ENCODE assay signal across 21 mouse cellular contexts in the genomic region with DNA sequence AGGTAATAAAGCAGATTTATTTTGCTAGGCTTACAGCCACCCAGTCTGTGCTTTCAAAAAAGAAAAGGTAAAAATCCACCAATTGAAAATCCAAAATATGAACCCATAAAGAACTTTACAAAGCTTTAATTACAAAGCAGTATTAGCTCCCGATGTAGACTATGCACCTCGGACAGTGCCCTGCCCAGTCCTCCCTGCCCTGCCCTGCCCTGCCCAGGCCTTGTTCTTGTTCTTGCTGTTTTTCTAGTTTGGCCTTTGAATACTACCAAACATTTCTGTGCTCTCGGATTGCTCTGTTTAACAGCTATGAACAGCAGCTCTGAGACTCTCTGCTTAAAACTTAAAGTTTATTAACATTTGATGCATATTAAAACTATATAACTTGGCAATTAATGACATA. TPM values are rescaled to one million over a fixed set of nuclear protein-coding genes. Genes with fewer than 3 reads are reported as not detected.
DNase-seq lines count a peak whose midpoint lies in the region; ATAC-seq and TF ChIP-seq lines count a peak whose summit lies in the region.
"Had no signal": no experiment of that assay in that cellular context is flagged by ENCODE, and none has a peak within 500 bp of the region (broad histone marks: within the 10 kb centered on the region; RNA-seq: fewer than 3 reads in every experiment).

No protein-coding gene starts in this region.

- no peaks in the 10 kb centered on the region for H3K9me3 ChIP-seq in intestine, embryonic 15.5 days
- H3K9me3 ChIP-seq in intestine, postnatal 0 days (ENCODE audit: control insufficient read depth): no peaks in the 10 kb centered on the region
- H3K9me3 ChIP-seq in intestine, embryonic 16.5 days (ENCODE audit: control insufficient read depth, low read length): no peaks in the 10 kb centered on the region
- no peaks in the 10 kb centered on the region for H3K9me3 ChIP-seq in stomach, postnatal 0 days (ENCODE audit: control insufficient read depth, low read length)
- H3K9me3 ChIP-seq: G1E had no signal

- H3K27ac ChIP-seq in intestine, embryonic 15.5 days: no peak overlapping the region
- no peak overlapping the region for H3K27ac ChIP-seq in intestine, postnatal 0 days (ENCODE audit: low read depth, low read length)
- no peak overlapping the region for H3K27ac ChIP-seq in intestine, embryonic 16.5 days (ENCODE audit: low read length)
- no peak overlapping the region for H3K27ac ChIP-seq in stomach, postnatal 0 days (replicated peaks)

- no peak for TF ChIP-seq EP300 in stomach, postnatal 0 days (optimal IDR thresholded peaks at IDR 0.05)

- WGBS in intestine, embryonic 15.5 days: 61% methylated on average over 3 of the region's 3 CpGs
- WGBS in intestine, postnatal 0 days: 51% methylated on average over 3 of the region's 3 CpGs
- WGBS in intestine, embryonic 16.5 days: 54% methylated on average over 3 of the region's 3 CpGs
- WGBS in stomach, postnatal 0 days: 62% methylated on average over 3 of the region's 3 CpGs

- H3K4me1 ChIP-seq in intestine, embryonic 15.5 days (replicated peaks): no peaks in the 10 kb centered on the region
- no peaks in the 10 kb centered on the region for H3K4me1 ChIP-seq in intestine, postnatal 0 days (replicated peaks; ENCODE audit: control insufficient read depth, insufficient read depth, low read length)
- no peaks in the 10 kb centered on the region for H3K4me1 ChIP-seq in intestine, embryonic 16.5 days (ENCODE audit: control insufficient read depth, insufficient read depth, low read length)
- H3K4me1 ChIP-seq in stomach, postnatal 0 days (replicated peaks; ENCODE audit: control insufficient read depth, insufficient read depth): no peaks in the 10 kb centered on the region

- peak; percentile 37 for DNase-seq in stomach, postnatal 0 days (ENCODE audit: low spot score)
- DNase-seq in right cerebral cortex, postnatal 10 days (ENCODE audit: low spot score in 2 of 2): no peak
- DNase-seq in adrenal gland, postnatal 25 days: no peak
- DNase-seq: adrenal gland, adult 2 months; adrenal gland, adult 8-10 months; adrenal gland, postnatal 10 days; adrenal gland, postnatal 14 days; adrenal gland, postnatal 36 days; B cell, adult 2 months; cerebellum, adult 11 months; cerebellum, adult 11-12 months; cerebellum, adult 18-20 months; cerebellum, adult 2 months had no signal

- H3K9ac ChIP-seq in intestine, embryonic 15.5 days: no peak overlapping the region
- no peak overlapping the region for H3K9ac ChIP-seq in intestine, postnatal 0 days (ENCODE audit: low read depth, low read length)
- no peak overlapping the region for H3K9ac ChIP-seq in intestine, embryonic 16.5 days (ENCODE audit: low read depth, low read length)
- H3K9ac ChIP-seq in stomach, postnatal 0 days (ENCODE audit: low read length): no peak overlapping the region

- H3K27me3 ChIP-seq in intestine, embryonic 15.5 days (replicated peaks): no peaks in the 10 kb centered on the region
- H3K27me3 ChIP-seq in intestine, postnatal 0 days (replicated peaks; ENCODE audit: control insufficient read depth, insufficient read depth, low read length): no peaks in the 10 kb centered on the region
- H3K27me3 ChIP-seq in intestine, embryonic 16.5 days (replicated peaks; ENCODE audit: control insufficient read depth, insufficient read depth, low read length): no peaks in the 10 kb centered on the region
- H3K27me3 ChIP-seq in stomach, postnatal 0 days (ENCODE audit: control insufficient read depth, insufficient read depth, low read length): no peaks in the 10 kb centered on the region
- H3K27me3 ChIP-seq: CH12.LX, Patski had no signal

- no peak overlapping the region for H3K4me2 ChIP-seq in intestine, embryonic 15.5 days (replicated peaks)
- H3K4me2 ChIP-seq in intestine, postnatal 0 days (replicated peaks; ENCODE audit: low read depth): no peak overlapping the region
- H3K4me2 ChIP-seq in intestine, embryonic 16.5 days (ENCODE audit: low read depth, low read length): no peak overlapping the region
- no peak overlapping the region for H3K4me2 ChIP-seq in stomach, postnatal 0 days (replicated peaks; ENCODE audit: low read depth)

- H3K4me3 ChIP-seq in intestine, embryonic 15.5 days (replicated peaks): no peak overlapping the region
- no peak overlapping the region for H3K4me3 ChIP-seq in intestine, postnatal 0 days (ENCODE audit: low read depth, low read length)
- no peak overlapping the region for H3K4me3 ChIP-seq in intestine, embryonic 16.5 days (ENCODE audit: low read length)
- no peak overlapping the region for H3K4me3 ChIP-seq in stomach, postnatal 0 days (ENCODE audit: low read depth, low read length)

- ATAC-seq in intestine, embryonic 15.5 days: peak; percentile 72
- no peak for ATAC-seq in intestine, postnatal 0 days
- peak; percentile 64; the same call in 1 of the 2 replicates for ATAC-seq in intestine, embryonic 16.5 days
- no peak for ATAC-seq in stomach, postnatal 0 days (ENCODE audit: low FRiP score, low TSS enrichment)
- ATAC-seq: activated CD4-positive, CD25-positive, alpha-beta regulatory T cell, adult 4 months; CD4-positive, CD25-positive, alpha-beta regulatory T cell, adult 4 months; Patski had no signal

- no peaks in the 10 kb centered on the region for H3K36me3 ChIP-seq in intestine, embryonic 15.5 days
- H3K36me3 ChIP-seq in intestine, postnatal 0 days (ENCODE audit: control insufficient read depth, insufficient read depth): no peaks in the 10 kb centered on the region
- no peaks in the 10 kb centered on the region for H3K36me3 ChIP-seq in intestine, embryonic 16.5 days (ENCODE audit: control insufficient read depth, insufficient read depth, low read length)
- H3K36me3 ChIP-seq in stomach, postnatal 0 days (ENCODE audit: control insufficient read depth, insufficient read depth, low read length): no peaks in the 10 kb centered on the region

- TF ChIP-seq CTCF in intestine, postnatal 0 days (IDR thresholded peaks at IDR 0.05; ENCODE audit: low read depth): no peak
- no peak for TF ChIP-seq CTCF in stomach, postnatal 0 days (IDR thresholded peaks at IDR 0.05; ENCODE audit: low read depth)

RNA-seq across cellular contexts. Expression of a gene that starts 11.2 kb away (rescaled TPM):
- 31.3 and 35.3 TPM in 2 replicates for polyA plus RNA-seq in intestine, embryonic 15.5 days (2015; fragmentation: Nextera tagmentation; extraction: Ambion mirVana)
- polyA plus RNA-seq in intestine, postnatal 0 days (2015; fragmentation: Nextera tagmentation; extraction: Ambion mirVana): 29.4 and 31.5 TPM in 2 replicates
- 29.9 and 33.0 TPM in 2 replicates for polyA plus RNA-seq in intestine, embryonic 16.5 days (2015; fragmentation: Nextera tagmentation; extraction: Ambion mirVana)
- 24.0 and 26.4 TPM in 2 replicates for polyA plus RNA-seq in stomach, postnatal 0 days (2015; fragmentation: Nextera tagmentation; extraction: Ambion mirVana)
- 65.2 and 78.1 TPM in 2 replicates for total RNA-seq in adrenal gland, postnatal 25 days (2021)

Comparison
In these comparisons a context has a peak if more than half of its experiments do, and no peak if none do; other contexts are left out.
1. ATAC-seq: peak in intestine, embryonic 15.5 days (single experiment) and intestine, embryonic 16.5 days (single experiment); none in intestine, postnatal 0 days (single experiment) and stomach, postnatal 0 days (single experiment).